Mouse (Mus musculus): ENCODE measurements at regions not wholly inside any gene's neighbourhood (a gene's known extent, or its start where the extent isn't known, plus 50 kb on each side); places are given as distances from the start of the nearest gene placed in this dataset.

GRCm38 (mm10) chr8:87035996-87036395, 150.9 kb upstream of the N4bp1 start:
- Histone ChIP-seq H3K36me3 (ENCODE audit: control insufficient read depth, insufficient read depth, low read length) (no peaks in the 10 kb centered on the region), H3K4me3 (ENCODE audit: control insufficient read depth, low read depth, low read length) (no peak overlapping the region), H3K4me1 (ENCODE audit: control insufficient read depth, insufficient read depth, low read length) (peaks cover 4% of the 10 kb centered on the region), H3K27ac (ENCODE audit: control insufficient read depth, insufficient read depth, low read depth, low read length) (no peak overlapping the region), H3K27me3 (ENCODE audit: control insufficient read depth, insufficient read depth, low read length) (no peaks in the 10 kb centered on the region)
- no peak for TF ChIP-seq CTCF (IDR thresholded peaks at IDR 0.05; ENCODE audit: control insufficient read depth, insufficient read depth, insufficient replicate concordance, low read depth, low read length)
- TF ChIP-seq POLR2A (IDR thresholded peaks at IDR 0.05; ENCODE audit: control insufficient read depth, low read depth, low read length) = no peak

GRCm38 (mm10) chr8:87028171-87028570, 143.1 kb upstream of the N4bp1 start:
- no peak overlapping the region for H3K27ac ChIP-seq (ENCODE audit: control insufficient read depth, insufficient read depth, low read depth, low read length)
- no peak overlapping the region for H3K4me3 ChIP-seq (ENCODE audit: control insufficient read depth, low read depth, low read length)
- H3K36me3 ChIP-seq (ENCODE audit: control insufficient read depth, insufficient read depth, low read length) = no peaks in the 10 kb centered on the region
- H3K4me1 ChIP-seq (ENCODE audit: control insufficient read depth, insufficient read depth, low read length) = no peaks in the 10 kb centered on the region
- no peaks in the 10 kb centered on the region for H3K27me3 ChIP-seq (ENCODE audit: control insufficient read depth, insufficient read depth, low read length)
- TF ChIP-seq CTCF (IDR thresholded peaks at IDR 0.05; ENCODE audit: control insufficient read depth, insufficient read depth, insufficient replicate concordance, low read depth, low read length) (no peak), POLR2A (IDR thresholded peaks at IDR 0.05; ENCODE audit: control insufficient read depth, low read depth, low read length) (no peak)

GRCm38 (mm10) chr8:87025946-87026345, 140.9 kb upstream of the N4bp1 start:
- H3K4me1 ChIP-seq (ENCODE audit: control insufficient read depth, insufficient read depth, low read length) = no peaks in the 10 kb centered on the region
- H3K27ac ChIP-seq (ENCODE audit: control insufficient read depth, insufficient read depth, low read depth, low read length) = no peak overlapping the region
- H3K4me3 ChIP-seq (ENCODE audit: control insufficient read depth, low read depth, low read length) = no peak overlapping the region
- no peaks in the 10 kb centered on the region for H3K36me3 ChIP-seq (ENCODE audit: control insufficient read depth, insufficient read depth, low read length)
- no peaks in the 10 kb centered on the region for H3K27me3 ChIP-seq (ENCODE audit: control insufficient read depth, insufficient read depth, low read length)
- no peak for TF ChIP-seq POLR2A (IDR thresholded peaks at IDR 0.05; ENCODE audit: control insufficient read depth, low read depth, low read length)
- no peak for TF ChIP-seq CTCF (IDR thresholded peaks at IDR 0.05; ENCODE audit: control insufficient read depth, insufficient read depth, insufficient replicate concordance, low read depth, low read length)

DNA sequence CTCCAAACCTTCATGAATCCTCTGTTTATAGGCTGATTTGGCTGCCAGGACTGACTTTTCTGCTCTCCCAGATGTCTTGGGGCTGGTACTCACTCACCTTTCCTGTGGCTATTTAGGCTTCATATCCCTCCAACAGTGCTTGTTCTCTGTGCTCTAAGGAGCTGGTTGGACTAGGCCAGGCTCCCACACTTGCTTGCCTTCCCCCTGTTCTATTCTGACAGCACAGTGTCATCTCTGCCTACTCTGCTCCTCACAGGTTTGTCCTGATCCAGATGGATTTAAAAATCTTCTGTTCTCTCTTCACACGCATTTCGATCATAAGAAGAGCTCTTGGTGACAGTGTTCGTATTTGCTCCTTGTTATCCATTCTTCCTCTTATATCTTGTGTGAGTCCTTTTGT, 134.7 kb upstream of the N4bp1 start:
- H3K4me3 ChIP-seq (ENCODE audit: control insufficient read depth, low read depth, low read length) = no peak overlapping the region
- H3K27me3 ChIP-seq (ENCODE audit: control insufficient read depth, insufficient read depth, low read length) = no peaks in the 10 kb centered on the region
- H3K36me3 ChIP-seq (ENCODE audit: control insufficient read depth, insufficient read depth, low read length) = no peaks in the 10 kb centered on the region
- H3K27ac ChIP-seq (ENCODE audit: control insufficient read depth, insufficient read depth, low read depth, low read length) = no peak overlapping the region
- H3K4me1 ChIP-seq (ENCODE audit: control insufficient read depth, insufficient read depth, low read length) = no peaks in the 10 kb centered on the region
- TF ChIP-seq POLR2A (IDR thresholded peaks at IDR 0.05; ENCODE audit: control insufficient read depth, low read depth, low read length) (no peak), CTCF (IDR thresholded peaks at IDR 0.05; ENCODE audit: control insufficient read depth, insufficient read depth, insufficient replicate concordance, low read depth, low read length) (no peak)

GRCm38 (mm10) chr8:86975546-86975945, 90.5 kb upstream of the N4bp1 start:
- Histone ChIP-seq H3K4me3 (ENCODE audit: control insufficient read depth, low read depth, low read length) (no peak overlapping the region), H3K36me3 (ENCODE audit: control insufficient read depth, insufficient read depth, low read length) (no peaks in the 10 kb centered on the region), H3K27ac (ENCODE audit: control insufficient read depth, insufficient read depth, low read depth, low read length) (no peak overlapping the region), H3K4me1 (ENCODE audit: control insufficient read depth, insufficient read depth, low read length) (no peaks in the 10 kb centered on the region), H3K27me3 (ENCODE audit: control insufficient read depth, insufficient read depth, low read length) (no peaks in the 10 kb centered on the region)
- no peak for TF ChIP-seq POLR2A (IDR thresholded peaks at IDR 0.05; ENCODE audit: control insufficient read depth, low read depth, low read length)
- no peak for TF ChIP-seq CTCF (IDR thresholded peaks at IDR 0.05; ENCODE audit: control insufficient read depth, insufficient read depth, insufficient replicate concordance, low read depth, low read length)

GRCm38 (mm10) chr8:86971736-86972135, 86.7 kb upstream of the N4bp1 start:
- TF ChIP-seq CTCF (IDR thresholded peaks at IDR 0.05; ENCODE audit: control insufficient read depth, insufficient read depth, insufficient replicate concordance, low read depth, low read length) = no peak
- TF ChIP-seq POLR2A (IDR thresholded peaks at IDR 0.05; ENCODE audit: control insufficient read depth, low read depth, low read length) = no peak
- no peaks in the 10 kb centered on the region for H3K36me3 ChIP-seq (ENCODE audit: control insufficient read depth, insufficient read depth, low read length)
- H3K27ac ChIP-seq (ENCODE audit: control insufficient read depth, insufficient read depth, low read depth, low read length) = no peak overlapping the region
- no peaks in the 10 kb centered on the region for H3K27me3 ChIP-seq (ENCODE audit: control insufficient read depth, insufficient read depth, low read length)
- no peaks in the 10 kb centered on the region for H3K4me1 ChIP-seq (ENCODE audit: control insufficient read depth, insufficient read depth, low read length)
- H3K4me3 ChIP-seq (ENCODE audit: control insufficient read depth, low read depth, low read length) = no peak overlapping the region

DNA sequence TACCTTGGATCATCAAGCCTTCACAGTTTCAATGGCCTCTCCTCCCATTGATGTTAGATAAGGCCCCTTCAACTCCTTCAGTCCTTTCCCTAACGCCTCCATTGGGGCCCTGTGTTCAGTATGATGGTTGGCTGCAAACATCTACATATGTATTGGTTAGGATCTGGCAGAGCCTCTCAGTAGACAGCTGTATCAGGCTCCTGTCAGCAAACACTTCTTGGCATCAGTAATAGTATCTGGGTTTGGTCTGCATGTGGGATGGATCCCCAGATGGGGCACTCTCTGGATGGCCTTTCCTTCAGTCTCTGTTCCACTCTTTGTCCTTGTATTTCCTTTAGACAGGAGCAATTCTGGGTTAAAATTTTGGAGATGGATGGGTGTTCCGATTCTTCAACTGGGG, 84.0 kb upstream of the N4bp1 start:
- TF ChIP-seq POLR2A (IDR thresholded peaks at IDR 0.05; ENCODE audit: control insufficient read depth, low read depth, low read length) (no peak), CTCF (IDR thresholded peaks at IDR 0.05; ENCODE audit: control insufficient read depth, insufficient read depth, insufficient replicate concordance, low read depth, low read length) (no peak)

DNA sequence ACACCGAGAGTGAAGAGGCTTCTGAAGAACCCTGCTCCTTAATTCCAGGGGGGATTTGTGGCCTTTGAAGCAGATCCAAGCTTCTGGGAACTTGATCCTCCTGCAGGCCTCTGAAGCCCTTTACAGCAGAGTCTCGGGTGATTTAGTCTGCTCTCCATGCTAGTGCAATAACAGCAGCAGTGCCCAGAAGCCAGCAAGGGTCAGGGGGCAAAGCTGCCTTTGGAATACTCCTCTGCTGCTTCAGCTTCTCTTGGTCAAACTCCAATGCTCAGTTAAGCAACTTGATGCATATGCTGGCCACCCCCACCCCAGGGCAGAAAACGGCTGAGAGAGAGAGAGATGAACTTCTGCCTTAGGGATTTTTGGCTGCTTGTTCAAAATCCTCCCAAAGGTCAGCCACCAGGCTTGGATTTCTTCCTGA, 82.8 kb upstream of the N4bp1 start:
- H3K4me1 ChIP-seq (ENCODE audit: control insufficient read depth, insufficient read depth, low read length) = no peaks in the 10 kb centered on the region
- no peak overlapping the region for H3K27ac ChIP-seq (ENCODE audit: control insufficient read depth, insufficient read depth, low read depth, low read length)
- H3K36me3 ChIP-seq (ENCODE audit: control insufficient read depth, insufficient read depth, low read length) = no peaks in the 10 kb centered on the region
- TF ChIP-seq CTCF (IDR thresholded peaks at IDR 0.05; ENCODE audit: control insufficient read depth, insufficient read depth, insufficient replicate concordance, low read depth, low read length) (no peak), POLR2A (IDR thresholded peaks at IDR 0.05; ENCODE audit: control insufficient read depth, low read depth, low read length) (no peak)
- H3K27me3 ChIP-seq (ENCODE audit: control insufficient read depth, insufficient read depth, low read length) = no peaks in the 10 kb centered on the region
- H3K4me3 ChIP-seq (ENCODE audit: control insufficient read depth, low read depth, low read length) = no peak overlapping the region

More for the DNA sequence above, 84.0 kb upstream of the N4bp1 start:
- H3K27ac ChIP-seq (ENCODE audit: control insufficient read depth, insufficient read depth, low read depth, low read length) = no peak overlapping the region
- H3K27me3 ChIP-seq (ENCODE audit: control insufficient read depth, insufficient read depth, low read length) = no peaks in the 10 kb centered on the region
- H3K36me3 ChIP-seq (ENCODE audit: control insufficient read depth, insufficient read depth, low read length) = no peaks in the 10 kb centered on the region
- H3K4me3 ChIP-seq (ENCODE audit: control insufficient read depth, low read depth, low read length) = no peak overlapping the region
- no peaks in the 10 kb centered on the region for H3K4me1 ChIP-seq (ENCODE audit: control insufficient read depth, insufficient read depth, low read length)
